Mouse (Mus musculus) MEL (cell line): ENCODE data around the gene Pafah1b1.

ENCODE experiments used
- CTCF ChIP-seq, 3 experiments: IDR thresholded peaks in 2 of 3; conservative IDR thresholded peaks in 1 of 3; 2 replicates each; pipeline ENCODE4 v1.5.1; 2011 to 2012; ENCODE audit warnings: low read length in 3 of 3, low read depth in 2 of 3, mild to moderate bottlenecking in 2 of 3, improper control_type of control experiment in 1 of 3, inconsistent platforms in 1 of 3, mixed read lengths in 1 of 3, moderate library complexity in 1 of 3; ENCODE audit not compliant: control insufficient read depth in 1 of 3, insufficient read depth in 1 of 3, poor library complexity in 1 of 3, severe bottlenecking in 1 of 3
- EP300 ChIP-seq, 2 experiments: IDR thresholded peaks; 2 replicates each; pipeline ENCODE4 v1.6.1; 2011; ENCODE audit warnings: improper control_type of control experiment in 2 of 2, low read length in 2 of 2, low read depth in 1 of 2, mild to moderate bottlenecking in 1 of 2
- MEF2A ChIP-seq: IDR thresholded peaks from 2 replicates; pipeline ENCODE4 v1.6.1; 2014; ENCODE audit warnings: low read depth, mild to moderate bottlenecking, inconsistent platforms, low read length, improper control_type of control experiment; ENCODE audit not compliant: poor library complexity, insufficient replicate concordance, severe bottlenecking; ENCODE audit errors: extremely low read depth

GRCm38 (mm10) chr11:74763960-74764625 lies 39.6 kb upstream of the Pafah1b1 start:
- TF ChIP-seq MEF2A (no peak), EP300 (IDR thresholded peaks at IDR 0.05; ENCODE audit: low read depth in 1 of 2, low read length in 2 of 2) (no peak), CTCF (IDR thresholded peaks at IDR 0.05 in 2 of 3, conservative IDR thresholded peaks at IDR 0.05 in 1 of 3; ENCODE audit: control insufficient read depth in 1 of 3, insufficient read depth in 1 of 3, low read depth in 2 of 3, low read length in 3 of 3, poor library complexity in 1 of 3, severe bottlenecking in 1 of 3) (no peak)
